Mouse (Mus musculus): ENCODE results near the gene Zswim3. TPM values are rescaled to one million over a fixed set of nuclear protein-coding genes. Genes with fewer than 3 reads are reported as not detected.
A peak's percentile ranks its signal among the peaks of the same experiment; 100 is the strongest.

Gene Zswim3
- polyA plus RNA-seq, 1 experiment: 18.0 TPM

- TF ChIP-seq CTCF (IDR thresholded peaks at IDR 0.05; ENCODE audit: control insufficient read depth, insufficient read depth, insufficient replicate concordance, low read depth, low read length) (no peak), POLR2A (IDR thresholded peaks at IDR 0.05; ENCODE audit: control insufficient read depth, low read depth, low read length) (no peak)
- Histone ChIP-seq H3K27ac (ENCODE audit: control insufficient read depth, insufficient read depth, low read depth, low read length) (no peak overlapping the region), H3K27me3 (ENCODE audit: control insufficient read depth, insufficient read depth, low read length) (no peaks in the 10 kb centered on the region), H3K4me3 (ENCODE audit: control insufficient read depth, low read depth, low read length) (no peak overlapping the region), H3K36me3 (ENCODE audit: control insufficient read depth, insufficient read depth, low read length) (no peaks in the 10 kb centered on the region), H3K4me1 (ENCODE audit: control insufficient read depth, insufficient read depth, low read length) (peaks cover 20% of the 10 kb centered on the region)
Measured at GRCm38 (mm10) chr2:164783926-164784581, 20.8 kb upstream of the Zswim3 start.

GRCm38 (mm10) chr2:164784869-164785420 is 20.0 kb upstream of the Zswim3 start:
- no peaks in the 10 kb centered on the region for H3K27me3 ChIP-seq (ENCODE audit: control insufficient read depth, insufficient read depth, low read length)
- H3K4me1 ChIP-seq (ENCODE audit: control insufficient read depth, insufficient read depth, low read length): peaks cover 20% of the 10 kb centered on the region
- peak overlapping the region; percentile 79 for H3K27ac ChIP-seq (ENCODE audit: control insufficient read depth, insufficient read depth, low read depth, low read length)
- no peak for TF ChIP-seq POLR2A (IDR thresholded peaks at IDR 0.05; ENCODE audit: control insufficient read depth, low read depth, low read length)
- no peak for TF ChIP-seq CTCF (IDR thresholded peaks at IDR 0.05; ENCODE audit: control insufficient read depth, insufficient read depth, insufficient replicate concordance, low read depth, low read length)
- no peaks in the 10 kb centered on the region for H3K36me3 ChIP-seq (ENCODE audit: control insufficient read depth, insufficient read depth, low read length)
- H3K4me3 ChIP-seq (ENCODE audit: control insufficient read depth, low read depth, low read length): peak overlapping the region; percentile 93

GRCm38 (mm10) chr2:164785481-164786387 is 19.2 kb upstream of the Zswim3 start, which contains the start of gene Snx21:
Gene Snx21, plus strand, starts transcription at chr2:164785823.
- Histone ChIP-seq H3K4me1 (ENCODE audit: control insufficient read depth, insufficient read depth, low read length) (peaks cover 20% of the 10 kb centered on the region), H3K27ac (ENCODE audit: control insufficient read depth, insufficient read depth, low read depth, low read length) (peak within 1 kb of the TSS; percentile 89), H3K36me3 (ENCODE audit: control insufficient read depth, insufficient read depth, low read length) (no peaks in the 10 kb centered on the region), H3K4me3 (ENCODE audit: control insufficient read depth, low read depth, low read length) (peak within 1 kb of the TSS; percentile 93), H3K27me3 (ENCODE audit: control insufficient read depth, insufficient read depth, low read length) (no peaks in the 10 kb centered on the region)
- TF ChIP-seq POLR2A (IDR thresholded peaks at IDR 0.05; ENCODE audit: control insufficient read depth, low read depth, low read length): peak; percentile 53
- no peak for TF ChIP-seq CTCF (IDR thresholded peaks at IDR 0.05; ENCODE audit: control insufficient read depth, insufficient read depth, insufficient replicate concordance, low read depth, low read length)

GRCm38 (mm10) chr2:164786388-164786885 is 18.5 kb upstream of the Zswim3 start:
- no peaks in the 10 kb centered on the region for H3K36me3 ChIP-seq (ENCODE audit: control insufficient read depth, insufficient read depth, low read length)
- peaks cover 20% of the 10 kb centered on the region for H3K4me1 ChIP-seq (ENCODE audit: control insufficient read depth, insufficient read depth, low read length)
- H3K27ac ChIP-seq (ENCODE audit: control insufficient read depth, insufficient read depth, low read depth, low read length): peak overlapping the region; percentile 89
- no peaks in the 10 kb centered on the region for H3K27me3 ChIP-seq (ENCODE audit: control insufficient read depth, insufficient read depth, low read length)
- no peak for TF ChIP-seq POLR2A (IDR thresholded peaks at IDR 0.05; ENCODE audit: control insufficient read depth, low read depth, low read length)
- TF ChIP-seq CTCF (IDR thresholded peaks at IDR 0.05; ENCODE audit: control insufficient read depth, insufficient read depth, insufficient replicate concordance, low read depth, low read length): no peak
- peak overlapping the region; percentile 93 for H3K4me3 ChIP-seq (ENCODE audit: control insufficient read depth, low read depth, low read length)

- H3K4me3 ChIP-seq (ENCODE audit: control insufficient read depth, low read depth, low read length): peak overlapping the region; percentile 93
Measured at GRCm38 (mm10) chr2:164787032-164787431, 17.9 kb upstream of the Zswim3 start.

GRCm38 (mm10) chr2:164787779-164788178 is 17.1 kb upstream of the Zswim3 start:
- no peak overlapping the region for H3K4me3 ChIP-seq (ENCODE audit: control insufficient read depth, low read depth, low read length)
- no peak for TF ChIP-seq POLR2A (IDR thresholded peaks at IDR 0.05; ENCODE audit: control insufficient read depth, low read depth, low read length)
- TF ChIP-seq CTCF (IDR thresholded peaks at IDR 0.05; ENCODE audit: control insufficient read depth, insufficient read depth, insufficient replicate concordance, low read depth, low read length): no peak
- no peaks in the 10 kb centered on the region for H3K27me3 ChIP-seq (ENCODE audit: control insufficient read depth, insufficient read depth, low read length)
- peaks cover 2% of the 10 kb centered on the region; the same call in 1 of the 2 replicates for H3K36me3 ChIP-seq (ENCODE audit: control insufficient read depth, insufficient read depth, low read length)
- H3K4me1 ChIP-seq (ENCODE audit: control insufficient read depth, insufficient read depth, low read length): peaks cover 24% of the 10 kb centered on the region
- no peak overlapping the region for H3K27ac ChIP-seq (ENCODE audit: control insufficient read depth, insufficient read depth, low read depth, low read length)

More at GRCm38 (mm10) chr2:164787032-164787431, 17.9 kb upstream of the Zswim3 start:
- H3K36me3 ChIP-seq (ENCODE audit: control insufficient read depth, insufficient read depth, low read length): no peaks in the 10 kb centered on the region
- H3K27ac ChIP-seq (ENCODE audit: control insufficient read depth, insufficient read depth, low read depth, low read length): peak overlapping the region; percentile 89
- peaks cover 23% of the 10 kb centered on the region for H3K4me1 ChIP-seq (ENCODE audit: control insufficient read depth, insufficient read depth, low read length)
- H3K27me3 ChIP-seq (ENCODE audit: control insufficient read depth, insufficient read depth, low read length): no peaks in the 10 kb centered on the region
- TF ChIP-seq POLR2A (IDR thresholded peaks at IDR 0.05; ENCODE audit: control insufficient read depth, low read depth, low read length): no peak
- TF ChIP-seq CTCF (IDR thresholded peaks at IDR 0.05; ENCODE audit: control insufficient read depth, insufficient read depth, insufficient replicate concordance, low read depth, low read length): no peak
